Mouse (Mus musculus): ENCODE measurements around the gene Gm29866. TPM values are rescaled to one million over a fixed set of nuclear protein-coding genes. Genes with fewer than 3 reads are reported as not detected.

The Gm29866 gene
- polyA plus RNA-seq (2014; fragmentation: Illumina TruSeq; extraction: RNeasy Lipid Tissue Mini Kit (QIAGEN cat#74804)) = not detected

DNA sequence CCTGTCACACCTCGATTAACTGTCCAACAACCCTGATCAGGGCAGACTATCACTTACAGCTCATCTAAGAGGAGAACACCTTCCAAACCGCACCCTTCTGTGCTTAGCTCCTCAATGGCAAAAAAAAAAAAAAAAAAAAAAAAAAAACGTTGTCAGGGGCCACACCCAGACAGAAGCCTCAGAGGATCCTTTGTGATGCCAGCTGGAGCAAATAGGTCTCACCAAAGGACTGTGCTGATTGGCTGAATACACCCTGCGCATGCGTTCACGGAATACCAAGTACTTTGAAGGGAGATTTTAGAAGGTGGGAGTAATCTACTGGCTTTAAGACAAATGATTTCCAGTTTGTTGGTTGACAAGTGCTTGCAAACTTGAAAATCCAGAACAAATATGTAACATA, at the start of gene Gm29866:
Gene Gm29866, minus strand, starts transcription at position 101 of the 400 bp plus-strand sequence.

Other genes with a start within 250 kb of the Gm29866 start
- not detected for gene Gm20909, start 170.9 kb upstream of the Gm29866 start, polyA plus RNA-seq (2014; fragmentation: Illumina TruSeq; extraction: RNeasy Lipid Tissue Mini Kit (QIAGEN cat#74804))
- not detected for gene Gm20865, start 247.9 kb upstream of the Gm29866 start, polyA plus RNA-seq (2014; fragmentation: Illumina TruSeq; extraction: RNeasy Lipid Tissue Mini Kit (QIAGEN cat#74804))